Mouse (Mus musculus) neural tube, embryonic 10.5 days (tissue): ENCODE results near the gene Nlk.
A peak's percentile ranks its signal among the peaks of the same experiment; 100 is the strongest.

Source experiments
- DNase-seq: peaks from one replicate; pipeline ENCODE4 v3.0.0-alpha.2; 2017; ENCODE audit warnings: low spot score; ENCODE audit errors: extremely low spot score

Gene Nlk

DNA sequence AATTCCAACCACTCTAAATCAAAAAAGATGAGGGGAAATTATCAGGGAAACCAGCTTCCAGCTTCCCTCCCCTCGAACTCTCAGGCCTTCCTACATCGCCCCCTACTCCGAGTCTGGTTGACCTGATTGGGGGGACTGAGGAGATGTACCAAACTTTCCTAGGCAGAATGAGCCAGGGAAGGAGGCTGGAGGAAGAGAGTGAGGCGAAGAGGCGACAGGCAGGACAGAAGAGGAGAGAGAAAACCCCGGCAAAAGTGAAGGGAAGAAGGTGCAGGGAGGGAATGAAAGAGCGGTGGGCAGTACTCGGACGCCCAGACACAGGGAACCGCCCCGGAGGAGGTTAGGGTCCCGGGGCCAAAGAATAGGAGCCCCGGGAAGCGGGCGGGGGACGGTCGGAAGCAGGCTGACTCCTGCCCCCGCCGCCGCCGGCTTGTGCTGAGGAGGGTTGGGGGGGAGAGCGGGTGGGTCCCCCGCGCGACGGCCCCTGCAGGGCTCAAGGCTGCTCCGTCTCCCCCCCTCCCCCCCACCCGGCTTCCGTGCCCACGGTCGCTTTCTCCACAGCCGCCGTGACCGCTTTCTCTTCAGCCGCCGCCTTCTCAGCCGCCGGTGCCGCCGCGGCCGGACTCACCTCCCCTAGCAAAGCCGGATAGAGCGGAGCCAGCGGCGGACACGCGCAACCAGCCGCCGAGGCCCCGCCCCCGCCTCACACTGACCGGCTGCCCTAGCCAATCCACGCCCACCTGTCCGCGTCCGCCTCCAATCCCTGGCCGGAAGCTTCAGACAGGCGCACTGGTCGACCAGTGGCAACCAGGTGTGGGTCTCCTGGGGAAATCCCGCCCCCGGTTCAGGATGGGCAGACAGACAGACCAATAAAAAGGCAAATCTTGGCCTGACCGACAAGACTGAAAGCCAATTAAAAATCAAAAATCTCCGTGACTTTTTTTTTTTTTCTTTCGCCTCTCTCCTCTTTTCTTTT, at the start of gene Nlk:
Gene Nlk, minus strand, starts transcription at position 597 of the 976 bp plus-strand sequence.
- DNase-seq = peak; percentile 99

DNA sequence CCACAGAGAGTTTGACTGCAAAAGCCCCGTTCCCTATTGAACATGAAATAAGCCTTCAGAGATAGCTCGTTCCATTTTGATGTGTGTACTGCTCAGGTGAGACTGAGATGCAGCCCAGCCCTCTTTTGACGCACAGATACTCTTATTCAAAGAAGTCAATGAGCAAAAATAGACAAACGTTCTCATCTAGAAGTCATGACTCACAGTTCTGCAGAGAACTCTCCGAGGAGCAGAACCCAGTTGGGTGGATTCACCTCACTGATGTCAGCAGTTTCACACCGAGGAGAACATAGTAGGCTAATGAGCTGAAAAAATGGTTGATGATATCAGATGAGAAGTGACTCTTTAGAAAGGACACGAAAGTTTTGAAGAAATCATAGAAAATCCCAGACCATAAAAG, 49.1 kb upstream of the Nlk start:
- DNase-seq = no peak

DNA sequence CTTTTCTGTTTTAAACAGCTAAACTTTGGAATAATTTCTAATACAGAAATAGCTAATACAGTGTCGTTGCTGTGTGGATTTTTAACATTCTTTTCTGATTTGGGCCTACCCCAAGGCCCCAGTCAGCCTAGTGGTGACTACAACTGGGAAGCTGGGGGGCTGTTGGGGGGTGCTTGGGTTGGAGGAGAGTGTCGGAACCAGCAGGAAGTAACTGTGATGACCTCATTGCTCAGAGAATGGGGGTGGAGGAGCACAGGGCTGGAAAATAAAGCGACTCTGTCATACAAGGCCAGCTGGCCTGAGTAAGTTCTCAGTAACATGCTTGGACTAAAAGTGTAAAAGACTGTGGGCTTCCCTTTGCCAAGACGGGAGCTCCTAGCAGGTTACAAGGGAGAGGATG, 48.3 kb upstream of the Nlk start:
- no peak for DNase-seq

DNA sequence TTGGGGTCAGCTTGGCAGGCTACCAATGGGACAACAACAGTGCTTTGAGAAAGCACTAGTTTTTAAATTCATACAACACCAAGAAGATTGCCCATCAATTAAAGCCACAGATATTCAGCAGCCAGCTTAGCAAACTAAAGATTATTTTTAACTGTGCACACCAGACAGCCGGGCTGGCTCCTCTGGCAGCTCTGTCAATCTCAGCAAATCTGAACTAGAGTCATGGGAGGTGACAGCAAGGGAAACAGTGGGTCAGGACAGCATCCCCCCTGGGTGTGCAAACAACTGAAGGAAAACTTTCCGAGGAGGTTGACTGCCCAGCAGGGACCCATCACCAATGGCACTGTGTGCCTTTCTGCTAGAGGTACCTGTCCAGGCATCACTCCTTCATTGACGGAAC, 45.3 kb upstream of the Nlk start:
- DNase-seq = no peak

DNA sequence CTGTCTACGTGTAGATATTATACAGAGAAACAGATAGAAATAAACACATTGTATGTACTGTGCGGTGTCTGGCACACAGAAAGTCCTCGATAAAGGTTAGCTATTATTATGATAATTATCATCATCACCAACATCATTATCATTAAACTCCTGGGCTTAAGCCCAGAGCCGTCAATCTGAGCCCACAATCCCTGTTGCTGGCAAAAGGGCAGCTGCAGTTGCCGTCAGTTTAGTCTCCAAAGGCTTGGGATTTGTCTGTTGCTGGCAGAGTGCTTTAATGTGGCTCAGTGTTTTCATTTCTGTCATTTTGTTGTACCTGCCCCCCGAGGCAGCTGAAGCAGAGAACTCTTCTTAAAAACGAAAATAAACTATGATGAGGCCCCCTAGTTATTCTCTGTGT, 44.8 kb upstream of the Nlk start:
- DNase-seq = no peak

DNA sequence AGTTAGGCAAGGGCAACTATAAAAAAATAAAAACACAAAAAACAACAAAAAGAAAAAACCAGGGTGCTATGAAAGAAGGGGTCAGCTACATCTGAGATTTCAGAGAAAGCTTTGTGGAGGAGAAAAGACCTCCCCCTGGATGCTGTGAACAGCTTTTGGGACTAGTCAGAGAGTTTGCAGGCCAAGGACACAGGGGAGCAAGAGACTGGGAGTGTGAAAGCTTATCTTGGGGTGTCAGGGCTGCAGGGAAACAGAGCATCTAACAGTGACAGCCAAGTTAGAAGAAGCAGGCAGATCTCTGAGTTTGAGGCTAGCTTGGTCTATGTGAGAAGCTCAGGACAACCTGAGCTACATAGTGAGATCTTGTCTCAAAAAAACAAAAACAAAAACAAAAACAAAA, 42.2 kb upstream of the Nlk start:
- no peak for DNase-seq

DNA sequence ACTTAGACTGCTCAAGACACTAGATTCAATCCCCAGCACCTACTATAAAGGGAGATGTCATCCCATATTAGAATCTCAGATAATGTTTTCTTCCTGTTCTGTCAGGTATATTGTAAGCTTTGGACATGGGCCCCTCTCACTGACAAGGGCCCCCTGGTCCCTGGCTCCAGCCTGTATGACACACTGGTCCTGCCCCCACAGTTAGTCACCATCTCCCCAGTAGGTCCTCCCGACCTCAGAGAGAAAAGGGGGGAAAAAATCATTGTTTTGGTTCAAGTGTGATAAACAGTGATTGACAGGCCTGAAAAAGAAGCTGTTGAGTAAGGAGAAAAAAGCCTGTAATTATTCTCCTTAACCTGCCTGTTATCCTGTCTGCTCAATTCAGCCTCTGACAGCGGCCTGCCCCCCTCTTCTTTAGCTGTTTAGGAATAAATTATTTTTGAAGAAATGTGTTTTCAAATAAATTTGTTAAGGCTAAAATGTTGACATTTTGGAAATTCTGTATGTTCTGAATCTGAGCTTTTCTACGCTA, 39.8 kb upstream of the Nlk start:
- DNase-seq = no peak

DNA sequence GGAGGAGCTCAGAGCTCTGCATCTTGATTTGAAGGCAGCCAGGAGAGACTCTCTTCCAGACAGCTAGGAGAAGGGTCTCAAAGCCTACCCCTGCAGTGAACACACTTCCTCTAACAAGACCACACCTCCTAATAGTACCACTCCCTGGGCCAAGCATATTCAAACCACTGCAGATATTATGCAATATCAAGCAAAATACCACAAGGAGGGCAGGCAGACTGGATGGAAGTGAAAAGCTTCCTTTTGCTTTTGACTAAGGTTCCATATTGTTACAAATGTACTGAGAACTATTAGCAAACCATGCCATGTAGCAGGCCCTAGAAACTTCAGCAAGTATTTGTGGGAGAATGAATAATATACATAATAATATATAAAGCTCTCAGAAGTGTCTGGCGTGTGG, 38.0 kb upstream of the Nlk start:
- no peak for DNase-seq

DNA sequence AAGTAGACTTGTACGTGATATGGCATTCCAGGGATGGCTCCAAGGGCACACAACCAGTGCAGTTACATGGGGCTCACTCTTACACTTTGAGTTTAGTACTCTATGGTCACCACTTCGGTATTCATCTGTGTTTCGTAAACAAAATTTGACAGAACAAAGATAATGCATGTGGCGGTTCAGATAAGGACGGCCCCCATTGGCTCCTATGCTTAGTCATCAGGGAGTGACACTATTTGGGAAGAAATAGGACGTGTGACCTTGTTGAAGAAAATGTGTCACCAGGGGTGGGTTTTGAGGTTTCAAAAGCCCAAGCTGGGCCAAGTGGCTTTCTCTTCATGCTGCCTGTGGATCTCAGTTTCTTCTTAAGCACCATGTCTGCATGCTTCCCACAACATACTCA, 35.4 kb upstream of the Nlk start:
- no peak for DNase-seq

DNA sequence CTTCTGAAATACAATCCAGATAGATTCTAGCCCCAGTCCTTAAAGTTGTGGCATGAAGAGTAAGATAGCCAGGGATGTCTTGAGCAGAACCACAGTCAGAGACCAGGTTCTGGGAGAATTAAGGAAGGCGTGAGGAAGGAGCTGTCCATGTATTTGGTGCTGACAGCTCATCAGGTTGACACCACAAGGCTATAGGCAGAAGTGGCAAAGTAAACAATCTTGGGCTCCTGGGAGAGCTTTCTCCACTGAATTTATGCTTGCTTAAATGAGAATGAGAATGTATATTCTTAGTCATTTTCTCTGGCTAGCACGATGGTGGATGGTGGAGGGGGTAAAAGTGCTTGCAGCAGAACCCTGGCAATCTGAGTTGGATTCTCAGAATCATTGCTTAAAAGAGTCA, 33.7 kb upstream of the Nlk start:
- DNase-seq = no peak

DNA sequence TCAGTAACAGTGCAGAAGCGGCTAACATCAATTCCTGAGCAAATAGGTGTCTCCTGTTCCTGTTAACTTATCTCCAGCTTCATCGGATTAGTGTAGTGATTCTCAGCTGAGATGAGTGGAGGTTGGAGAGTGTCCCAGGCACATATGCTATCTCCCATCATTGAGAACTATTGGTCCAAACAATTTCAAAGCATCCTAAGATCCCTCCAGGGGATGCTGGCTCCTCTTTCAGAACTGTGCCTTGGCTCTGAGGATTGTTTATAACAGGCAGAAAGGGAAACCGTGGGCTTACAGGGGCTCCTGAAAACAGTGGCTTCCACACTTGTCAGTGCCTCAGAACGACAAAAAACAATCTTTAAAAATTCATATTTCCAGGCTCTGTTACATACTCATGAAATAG, 30.9 kb upstream of the Nlk start:
- DNase-seq = no peak

DNA sequence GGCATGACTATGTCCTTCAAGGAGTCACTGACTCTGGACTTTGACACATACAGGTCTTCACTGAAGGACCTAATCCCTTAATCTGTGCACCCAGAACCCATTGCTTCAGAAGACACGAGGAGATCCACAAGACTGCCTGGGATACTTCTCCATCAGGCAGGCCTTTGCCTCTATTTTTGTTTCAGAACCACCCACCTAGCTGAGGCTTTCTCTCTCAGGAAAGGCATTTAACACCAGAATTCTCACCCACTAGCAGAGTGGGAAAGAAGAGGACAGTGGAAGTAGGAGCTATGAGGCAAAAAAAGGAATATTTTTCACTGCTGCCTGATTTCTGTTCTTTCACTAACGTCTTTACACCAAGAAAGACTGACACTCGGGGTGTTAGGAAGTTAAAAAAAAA, 29.2 kb upstream of the Nlk start:
- no peak for DNase-seq

DNA sequence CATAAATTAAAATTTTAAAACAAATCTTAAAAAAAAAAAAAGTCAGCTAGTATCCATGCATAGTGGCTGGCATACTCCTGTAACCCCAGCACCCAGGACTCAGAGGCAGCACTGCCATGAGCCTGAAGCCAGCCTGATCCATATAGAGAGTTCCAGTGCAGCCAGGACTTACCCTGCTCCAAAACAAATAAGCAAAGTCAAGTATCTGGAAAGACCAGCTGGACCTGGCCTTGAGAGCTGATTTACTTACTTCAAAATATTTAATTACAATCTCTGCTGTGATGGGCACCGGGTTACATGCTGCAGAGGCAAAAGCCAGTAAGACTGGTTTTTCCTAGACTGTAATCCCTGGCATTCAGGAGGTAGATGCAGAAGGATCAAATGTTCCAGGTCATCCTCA, 27.6 kb upstream of the Nlk start:
- DNase-seq = no peak

DNA sequence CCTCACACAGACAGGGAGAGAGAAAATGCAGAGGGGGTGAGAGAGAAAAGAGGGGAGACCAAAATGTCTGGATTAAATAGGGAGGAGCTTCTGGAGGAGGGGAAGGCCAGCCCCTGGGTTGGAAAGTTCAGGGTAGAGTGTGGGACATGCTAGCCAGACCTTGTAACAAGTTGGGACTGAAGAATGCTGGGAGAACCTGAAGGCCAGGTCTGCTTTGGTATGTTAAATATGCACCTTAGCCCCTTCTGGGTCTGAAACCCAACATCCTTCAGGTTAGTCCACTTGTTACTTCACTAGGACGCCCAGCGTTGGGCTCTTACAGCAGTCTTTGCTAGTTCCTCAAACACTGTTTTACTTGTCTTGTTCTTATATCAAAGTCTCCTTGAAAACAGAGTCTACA, 24.2 kb upstream of the Nlk start:
- no peak for DNase-seq

DNA sequence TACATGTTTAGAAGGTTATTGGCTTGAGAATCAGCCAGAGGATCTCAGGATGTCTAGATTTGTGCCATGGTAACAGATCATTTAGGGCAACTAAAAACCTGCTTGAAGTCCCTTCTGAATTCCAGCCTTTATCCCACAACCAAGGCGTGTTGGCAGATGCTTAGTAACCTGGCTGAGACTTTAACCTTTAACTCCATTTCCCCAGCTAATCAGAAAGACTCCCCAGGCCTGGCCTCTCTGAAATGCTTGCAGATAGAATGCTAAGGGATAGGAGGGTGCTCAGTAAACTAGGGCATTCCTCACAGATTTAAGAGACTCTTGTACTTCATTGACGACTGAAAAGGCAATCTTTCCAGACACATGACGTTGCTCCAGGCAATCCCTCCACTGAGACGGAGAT, 20.5 kb upstream of the Nlk start:
- DNase-seq = no peak

DNA sequence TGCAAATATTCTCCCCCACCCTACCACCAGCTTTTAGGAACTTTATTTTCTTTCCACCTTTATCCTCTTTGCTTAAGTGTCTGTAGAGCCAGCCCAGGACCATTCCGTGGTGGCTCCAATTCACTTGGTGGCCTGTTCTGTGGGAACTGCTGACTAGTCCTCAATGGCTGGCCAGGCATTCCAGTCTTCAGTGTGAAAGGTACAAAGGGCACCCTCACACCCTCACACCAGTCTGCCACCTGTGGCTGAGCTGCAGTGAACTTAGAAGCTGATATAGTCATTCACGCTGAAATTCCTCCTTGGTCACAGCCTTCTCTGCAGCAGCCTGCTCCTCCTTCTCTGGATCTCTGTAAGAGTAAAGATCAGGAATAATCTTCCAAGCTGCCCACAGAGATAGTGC, 11.5 kb upstream of the Nlk start:
- no peak for DNase-seq

DNA sequence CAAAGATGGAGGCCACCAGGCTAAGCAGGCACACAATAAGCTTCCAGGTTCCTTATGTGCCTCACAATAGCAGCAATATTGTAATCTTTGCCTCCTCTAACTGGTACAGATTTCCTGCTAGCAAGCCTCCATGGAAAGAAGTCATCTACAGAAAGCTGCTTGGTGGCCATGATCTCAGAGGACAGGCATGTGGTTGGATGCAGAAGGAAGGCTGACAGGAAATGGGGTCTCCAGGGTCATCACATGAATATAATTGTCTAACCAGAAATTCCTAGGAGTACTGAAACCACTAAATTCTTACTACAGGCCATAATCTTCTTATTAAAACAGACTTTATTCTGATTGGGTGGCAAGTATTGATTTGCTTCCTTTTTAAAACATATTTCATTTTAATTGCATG, 8.9 kb upstream of the Nlk start:
- DNase-seq = no peak

DNA sequence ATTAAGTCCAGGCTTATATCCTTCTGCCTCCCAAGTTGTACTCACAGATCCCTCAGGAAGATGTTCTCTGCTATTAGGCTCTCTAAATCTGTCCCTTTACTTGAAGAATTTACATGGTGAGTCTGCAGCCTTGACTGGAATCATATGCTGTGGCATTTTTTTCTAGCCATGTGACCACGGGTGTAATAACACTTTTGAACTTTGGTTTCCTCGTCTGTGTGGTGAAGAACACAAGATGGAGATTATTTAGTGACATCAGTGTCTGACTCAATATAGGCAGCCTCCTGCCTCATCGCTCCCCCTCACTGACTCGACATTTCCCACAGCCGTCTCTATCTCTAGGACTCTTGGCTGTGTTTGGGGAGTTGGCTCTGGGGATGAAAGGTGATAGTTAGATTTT, 5.9 kb upstream of the Nlk start:
- DNase-seq = no peak

DNA sequence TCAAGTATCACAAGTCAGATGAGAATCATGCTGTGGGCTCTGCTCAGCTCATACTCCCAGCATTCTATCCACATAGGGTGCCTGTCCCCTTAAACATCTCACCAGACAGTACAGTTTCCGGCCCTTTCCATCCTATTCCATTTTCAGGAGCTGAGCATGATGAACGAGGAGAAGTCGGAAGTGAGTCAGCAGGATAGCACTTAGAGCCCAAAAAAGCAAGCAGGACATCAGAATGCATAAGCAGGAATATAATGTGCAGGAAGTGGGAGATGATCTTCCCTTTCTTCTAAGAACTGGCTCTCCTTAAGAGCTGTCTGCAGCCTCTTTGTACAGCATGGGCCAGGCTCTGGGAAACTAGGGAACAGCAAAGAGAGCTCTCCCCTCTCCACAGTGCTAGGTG, 5.1 kb upstream of the Nlk start:
- no peak for DNase-seq

DNA sequence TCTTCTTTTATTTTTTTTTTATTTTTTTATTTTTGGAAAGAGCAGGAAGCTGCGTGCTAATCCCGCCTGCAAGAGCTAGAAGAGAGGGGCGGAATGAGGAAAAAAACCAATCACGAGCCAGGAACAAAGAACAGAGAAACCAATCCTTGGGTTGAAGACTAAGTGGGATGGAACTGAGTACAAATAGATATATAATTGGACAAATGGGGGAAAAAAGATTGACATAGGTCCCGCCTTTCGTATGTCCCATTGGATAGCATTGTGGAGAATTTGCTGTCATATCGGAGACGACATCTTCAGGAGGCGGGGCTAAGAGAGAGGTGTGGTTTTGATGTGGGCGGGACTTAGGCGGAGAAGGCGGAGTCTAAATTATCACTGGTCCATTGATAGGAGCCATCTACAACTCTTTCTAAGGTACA, 589 bp upstream of the Nlk start:
- peak; percentile 81 for DNase-seq

DNA sequence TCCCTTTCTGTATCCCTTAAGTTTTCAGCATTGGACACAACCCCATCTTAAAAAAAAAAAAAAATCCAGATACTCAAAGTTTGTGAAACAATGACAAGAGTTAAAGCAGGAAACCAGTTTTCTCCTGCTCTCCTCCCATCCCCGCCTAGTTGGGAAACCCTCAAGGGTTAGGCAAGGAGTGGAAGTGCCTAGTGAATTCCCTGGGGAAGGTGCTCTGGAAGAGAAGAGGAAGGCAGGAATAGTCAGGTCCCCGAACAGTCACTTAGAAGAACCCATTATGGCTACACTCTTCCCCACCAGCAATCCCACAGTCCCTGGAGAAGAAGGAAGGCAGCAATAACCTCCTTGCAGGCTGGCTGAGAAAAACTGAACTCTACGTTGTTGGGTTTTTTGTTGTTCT, 2.9 kb downstream of the Nlk start:
- DNase-seq = no peak

DNA sequence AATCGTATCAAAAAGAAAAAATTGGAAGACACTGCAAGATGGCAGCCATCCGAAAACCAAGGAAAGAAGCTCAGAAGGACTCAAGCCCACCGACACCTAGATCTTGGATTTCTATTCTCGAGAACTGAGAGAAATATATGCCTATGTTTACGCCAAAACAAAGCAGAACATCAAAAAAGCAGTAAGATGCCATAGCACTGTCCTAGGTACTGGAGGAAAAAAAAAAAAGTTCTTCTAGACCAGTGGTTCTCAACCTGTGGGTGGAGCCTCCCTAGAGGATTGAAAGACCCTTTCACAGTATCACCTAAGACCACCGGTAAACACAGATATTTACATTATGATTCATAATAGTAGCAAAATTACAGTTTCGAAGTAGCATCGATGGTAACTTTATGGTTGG, 3.9 kb downstream of the Nlk start:
- DNase-seq = no peak

DNA sequence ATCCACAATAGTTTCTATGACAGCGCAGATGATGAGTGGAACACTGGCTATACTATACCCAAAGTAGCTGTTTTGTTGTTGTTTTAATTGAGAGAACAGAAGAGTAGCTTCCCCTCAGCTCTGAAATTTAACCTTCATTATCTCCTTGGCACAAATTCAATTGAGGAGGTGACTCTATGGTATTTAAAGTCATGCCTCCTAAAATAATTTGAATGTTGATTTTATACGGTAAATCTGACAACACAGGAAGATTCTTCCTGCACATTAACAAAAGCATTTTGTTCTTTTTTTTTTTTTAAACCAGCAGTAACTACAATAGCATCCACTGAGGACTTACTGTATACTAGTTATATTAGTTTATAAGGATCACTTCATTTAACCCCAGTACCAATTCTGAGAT, 6.0 kb downstream of the Nlk start:
- no peak for DNase-seq
